Mouse (Mus musculus) left cerebral cortex, postnatal 10 days (tissue): Measurements from ENCODE around the gene Atxn7l3. TPM values are rescaled to one million over a fixed set of nuclear protein-coding genes. Genes with fewer than 3 reads are reported as not detected.

Experiments
- DNase-seq, 2 experiments: peaks; one replicate each; pipeline ENCODE4 v3.0.0; 2021 to 2022; ENCODE audit warnings: low spot score in 2 of 2, mixed read lengths in 1 of 2; ENCODE audit errors: extremely low spot score in 1 of 2
- intact Hi-C: fragments of 180-260 bp; cut with DNase I; formaldehyde crosslinking; loops from one replicate; pipeline ENCODE4 v1.15.1; 2025
- total RNA-seq, 2 experiments: library from RNA; stranded (reverse); gene quantifications; 2 replicates each; pipeline ENCODE4 v1.2.3; 2021

Gene Atxn7l3
- 100 to 1,000 TPM; 187 TPM for total RNA-seq

GRCm38 (mm10) chr11:102296491-102297472 lies at the start of gene Atxn7l3:
Atxn7l3 (minus strand) TSS chr11:102296631.
- intact Hi-C loops, result no loop called here
- peak; percentile 96 to 100 for DNase-seq

- intact Hi-C loops, result no loop called here
Observed at GRCm38 (mm10) chr11:102344458-102344857, 48.0 kb upstream of the Atxn7l3 start.

GRCm38 (mm10) chr11:102342742-102343141 lies 46.3 kb upstream of the Atxn7l3 start:
- DNase-seq, result no peak
- intact Hi-C loops, result no loop called here

More at GRCm38 (mm10) chr11:102344458-102344857, 48.0 kb upstream of the Atxn7l3 start:
- no peak for DNase-seq

GRCm38 (mm10) chr11:102341101-102341500 lies 44.7 kb upstream of the Atxn7l3 start:
- intact Hi-C loops, result no loop called here
- no peak for DNase-seq

GRCm38 (mm10) chr11:102339624-102340023 lies 43.2 kb upstream of the Atxn7l3 start:
- intact Hi-C loops, result no loop called here
- no peak for DNase-seq

- intact Hi-C loops, result no loop called here
- no peak for DNase-seq
Observed at GRCm38 (mm10) chr11:102339195-102339594, 42.8 kb upstream of the Atxn7l3 start.

- intact Hi-C loops, result no loop called here
- peak; percentile 27 to 85 for DNase-seq
Observed at GRCm38 (mm10) chr11:102338561-102338960, 42.1 kb upstream of the Atxn7l3 start.

GRCm38 (mm10) chr11:102337921-102338320 lies 41.5 kb upstream of the Atxn7l3 start:
- intact Hi-C loops, result no loop called here
- no peak for DNase-seq

GRCm38 (mm10) chr11:102336191-102336590 lies 39.8 kb upstream of the Atxn7l3 start:
- no peak for DNase-seq
- intact Hi-C loops, result no loop called here

- peak in 1 of 2 experiments; percentile 58 for DNase-seq
- intact Hi-C loops, result no loop called here
Observed at GRCm38 (mm10) chr11:102334973-102335700, 38.7 kb upstream of the Atxn7l3 start.

- DNase-seq, result no peak
- intact Hi-C loops, result no loop called here
Observed at GRCm38 (mm10) chr11:102334010-102334409, 37.6 kb upstream of the Atxn7l3 start.

- DNase-seq, result no peak
- intact Hi-C loops, result no loop called here
Observed at GRCm38 (mm10) chr11:102333061-102333460, 36.6 kb upstream of the Atxn7l3 start.

- intact Hi-C loops, result no loop called here
Observed at GRCm38 (mm10) chr11:102331806-102332205, 35.4 kb upstream of the Atxn7l3 start.

GRCm38 (mm10) chr11:102330039-102330438 lies 33.6 kb upstream of the Atxn7l3 start:
- intact Hi-C loops, result no loop called here
- no peak for DNase-seq

More at GRCm38 (mm10) chr11:102331806-102332205, 35.4 kb upstream of the Atxn7l3 start:
- no peak for DNase-seq

- intact Hi-C loops, result no loop called here
- no peak for DNase-seq
Observed at GRCm38 (mm10) chr11:102329518-102329917, 33.1 kb upstream of the Atxn7l3 start.

GRCm38 (mm10) chr11:102327839-102328238 lies 31.4 kb upstream of the Atxn7l3 start:
- intact Hi-C loops, result no loop called here
- DNase-seq, result no peak

- DNase-seq, result no peak
- intact Hi-C loops, result no loop called here
Observed at GRCm38 (mm10) chr11:102327250-102327649, 30.8 kb upstream of the Atxn7l3 start.

- no peak for DNase-seq
- intact Hi-C loops, result no loop called here
Observed at GRCm38 (mm10) chr11:102323516-102323915, 27.1 kb upstream of the Atxn7l3 start.

- intact Hi-C loops, result no loop called here
- DNase-seq, result no peak
Observed at GRCm38 (mm10) chr11:102321931-102322330, 25.5 kb upstream of the Atxn7l3 start.

GRCm38 (mm10) chr11:102320686-102321005 lies 24.2 kb upstream of the Atxn7l3 start:
- peak; percentile 89 to 90 for DNase-seq
- intact Hi-C loops, result no loop called here
